Mouse (Mus musculus) kidney, postnatal 0 days (tissue): ENCODE measurements at regions not wholly inside any gene's neighbourhood (a gene's known extent, or its start where the extent isn't known, plus 50 kb on each side); places are given as distances from the start of the nearest gene placed in this dataset.

Experiments
- ATAC-seq: fragments of 200-750 bp; cut with Nextera tagmentation; replicated peaks from 2 replicates; pipeline ENCODE4 v1.8.0; 2017; ENCODE audit warnings: low read depth, moderate number of reproducible peaks, moderate TSS enrichment, moderate library complexity; ENCODE audit not compliant: low FRiP score
- DNase-seq: peaks from one replicate; pipeline ENCODE4 v3.0.0-alpha.2; 2016; ENCODE audit warnings: low spot score
- H3K27ac ChIP-seq: fragments of 300-500 bp; sonication (generic); 2 replicates; pipeline ENCODE4 v1.5.1; 2014; ENCODE audit warnings: mild to moderate bottlenecking
- H3K27me3 ChIP-seq: fragments of 300-500 bp; sonication (generic); 2 replicates; pipeline ENCODE4 v1.6.1; 2014; ENCODE audit warnings: low read length, mixed read lengths; ENCODE audit not compliant: insufficient read depth
- H3K36me3 ChIP-seq: fragments of 300-500 bp; sonication (generic); 2 replicates; pipeline ENCODE4 v1.6.1; 2014; ENCODE audit warnings: low read length, mixed read lengths; ENCODE audit not compliant: insufficient read depth
- H3K4me1 ChIP-seq: fragments of 300-500 bp; sonication (generic); replicated peaks from 2 replicates; pipeline ENCODE4 v1.6.1; 2014; ENCODE audit warnings: antibody characterized with exemption, low read length, mixed read lengths; ENCODE audit not compliant: insufficient read depth
- H3K4me2 ChIP-seq: fragments of 300-500 bp; sonication (generic); 2 replicates; pipeline ENCODE4 v1.6.1; 2014; ENCODE audit warnings: mild to moderate bottlenecking, low read length, moderate library complexity, mixed read lengths
- H3K4me3 ChIP-seq: fragments of 300-500 bp; sonication (generic); replicated peaks from 2 replicates; pipeline ENCODE4 v1.5.1; 2014; ENCODE audit warnings: low read depth, low read length
- H3K9ac ChIP-seq: fragments of 300-500 bp; sonication (generic); 2 replicates; pipeline ENCODE4 v1.6.1; 2014; ENCODE audit warnings: low read depth, low read length
- H3K9me3 ChIP-seq: fragments of 300-500 bp; sonication (generic); replicated peaks from 2 replicates; pipeline ENCODE4 v1.6.1; 2016; ENCODE audit warnings: low read length, inconsistent platforms, mixed read lengths
- CTCF ChIP-seq: IDR thresholded peaks from 2 replicates; pipeline ENCODE4 v1.5.1; 2016; ENCODE audit warnings: antibody characterized with exemption, low read depth, mild to moderate bottlenecking, moderate library complexity
- WGBS: fragments of 180-500 bp; shearing (Covaris S2); extraction: QIAGEN DNeasy Blood & Tissue Kit; methylation state at CpG from one replicate; pipeline ENCODE4 v1.1.7; 2014; 5-methylcytosine and 5-hydroxymethylcytosine counted together

- H3K27ac ChIP-seq = no peak overlapping the region
- H3K9ac ChIP-seq = no peak overlapping the region
- no peak for DNase-seq
- no peaks in the 10 kb centered on the region for H3K36me3 ChIP-seq
- no peaks in the 10 kb centered on the region for H3K4me1 ChIP-seq
- H3K4me2 ChIP-seq = no peak overlapping the region
- 76% methylated on average over 1 of the region's 1 CpGs for WGBS
- no peaks in the 10 kb centered on the region for H3K27me3 ChIP-seq
- TF ChIP-seq CTCF = no peak
- no peak overlapping the region for H3K4me3 ChIP-seq
- H3K9me3 ChIP-seq = no peaks in the 10 kb centered on the region
- no peak for ATAC-seq
Measured at GRCm38 (mm10) chr9:85485749-85486148, 158.6 kb upstream of the Tent5a start.

GRCm38 (mm10) chr9:85483248-85483647 is 156.1 kb upstream of the Tent5a start:
- no peak overlapping the region for H3K9ac ChIP-seq
- TF ChIP-seq CTCF = no peak
- no peaks in the 10 kb centered on the region for H3K9me3 ChIP-seq
- no peaks in the 10 kb centered on the region for H3K36me3 ChIP-seq
- DNase-seq (no peak), ATAC-seq (no peak)
- WGBS = 97% methylated on average over 4 of the region's 4 CpGs
- no peaks in the 10 kb centered on the region for H3K27me3 ChIP-seq
- H3K4me2 ChIP-seq = no peak overlapping the region
- H3K27ac ChIP-seq = no peak overlapping the region
- no peak overlapping the region for H3K4me3 ChIP-seq
- no peaks in the 10 kb centered on the region for H3K4me1 ChIP-seq

GRCm38 (mm10) chr9:85480566-85480965 is 153.4 kb upstream of the Tent5a start:
- Histone ChIP-seq H3K27ac (no peak overlapping the region), H3K9me3 (no peaks in the 10 kb centered on the region), H3K36me3 (no peaks in the 10 kb centered on the region), H3K27me3 (no peaks in the 10 kb centered on the region), H3K4me2 (no peak overlapping the region), H3K4me3 (no peak overlapping the region), H3K4me1 (no peaks in the 10 kb centered on the region), H3K9ac (no peak overlapping the region)
- no peak for TF ChIP-seq CTCF
- 77% methylated on average over 2 of the region's 2 CpGs for WGBS
- no peak for ATAC-seq
- DNase-seq = no peak

GRCm38 (mm10) chr9:85475214-85475613 is 148.1 kb upstream of the Tent5a start:
- Histone ChIP-seq H3K36me3 (no peaks in the 10 kb centered on the region), H3K9me3 (no peaks in the 10 kb centered on the region), H3K9ac (no peak overlapping the region), H3K4me3 (no peak overlapping the region), H3K27me3 (no peaks in the 10 kb centered on the region), H3K4me2 (no peak overlapping the region), H3K4me1 (no peaks in the 10 kb centered on the region), H3K27ac (no peak overlapping the region)
- no peak for ATAC-seq
- no peak for TF ChIP-seq CTCF
- no peak for DNase-seq
- WGBS = 81% methylated on average over 3 of the region's 3 CpGs

- ATAC-seq = no peak
- Histone ChIP-seq H3K27ac (no peak overlapping the region), H3K9ac (no peak overlapping the region), H3K4me3 (no peak overlapping the region), H3K4me2 (no peak overlapping the region), H3K4me1 (no peaks in the 10 kb centered on the region), H3K36me3 (no peaks in the 10 kb centered on the region), H3K9me3 (no peaks in the 10 kb centered on the region), H3K27me3 (no peaks in the 10 kb centered on the region)
- no peak for DNase-seq
- TF ChIP-seq CTCF = no peak
- WGBS = 56% methylated on average over 8 of the region's 8 CpGs
Measured at GRCm38 (mm10) chr9:85470264-85470821, 143.2 kb upstream of the Tent5a start.

- no peaks in the 10 kb centered on the region for H3K36me3 ChIP-seq
- no peak overlapping the region for H3K27ac ChIP-seq
- DNase-seq = no peak
- no peaks in the 10 kb centered on the region for H3K4me1 ChIP-seq
- H3K9ac ChIP-seq = no peak overlapping the region
- H3K4me2 ChIP-seq = no peak overlapping the region
- no peaks in the 10 kb centered on the region for H3K9me3 ChIP-seq
- H3K4me3 ChIP-seq = no peak overlapping the region
- 51% methylated on average over 3 of the region's 3 CpGs for WGBS
- no peak for ATAC-seq
- no peaks in the 10 kb centered on the region for H3K27me3 ChIP-seq
- TF ChIP-seq CTCF = no peak
Measured at GRCm38 (mm10) chr9:85469288-85469687, 142.1 kb upstream of the Tent5a start.

GRCm38 (mm10) chr9:85466671-85467070 is 139.5 kb upstream of the Tent5a start:
- Histone ChIP-seq H3K27me3 (no peaks in the 10 kb centered on the region), H3K36me3 (no peaks in the 10 kb centered on the region), H3K9me3 (no peaks in the 10 kb centered on the region), H3K27ac (no peak overlapping the region), H3K4me3 (no peak overlapping the region), H3K9ac (no peak overlapping the region), H3K4me2 (no peak overlapping the region), H3K4me1 (no peaks in the 10 kb centered on the region)
- DNase-seq (no peak), ATAC-seq (no peak)
- WGBS = 66% methylated on average over 5 of the region's 5 CpGs
- no peak for TF ChIP-seq CTCF
